ENCODE assay signal across 9 mouse cellular contexts in the genomic region with DNA sequence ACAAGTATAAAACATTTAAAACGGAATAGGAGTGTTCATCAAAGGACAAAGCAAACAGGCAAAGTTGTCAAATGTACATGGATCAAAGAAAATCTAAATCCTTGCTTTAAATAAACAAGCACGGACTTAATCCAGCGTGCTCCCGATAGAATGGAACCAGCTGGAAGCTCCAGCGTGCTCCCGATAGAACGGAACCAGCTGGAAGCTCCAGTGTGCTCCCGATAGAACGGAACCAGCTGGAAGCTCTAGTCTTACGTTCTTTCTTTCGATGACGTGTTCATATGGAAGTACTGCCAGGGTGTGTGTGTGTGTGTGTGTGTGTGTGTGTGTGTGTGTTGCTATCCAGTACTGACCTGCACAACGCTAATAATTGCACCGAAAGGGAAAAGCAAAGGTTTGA.
"Had no signal": no experiment of that assay in that cellular context is flagged by ENCODE, and none has a peak within 500 bp of the region (broad histone marks: within the 10 kb centered on the region; RNA-seq: fewer than 3 reads in every experiment).

No protein-coding gene starts in this region.

- H3K9ac ChIP-seq: hindbrain, embryonic 14.5 days; limb, embryonic 15.5 days; liver, embryonic 12.5 days; midbrain, embryonic 13.5 days had no signal

- DNase-seq: kidney, adult 11 months; kidney, adult 9 months; right cerebral cortex, postnatal 25 days; thymus, postnatal 36 days had no signal

- H3K4me2 ChIP-seq: hindbrain, embryonic 14.5 days; limb, embryonic 15.5 days; liver, embryonic 12.5 days; midbrain, embryonic 13.5 days had no signal

- H3K9me3 ChIP-seq: limb, embryonic 15.5 days; liver, embryonic 12.5 days; midbrain, embryonic 13.5 days had no signal

- H3K27me3 ChIP-seq: limb, embryonic 15.5 days; liver, embryonic 12.5 days; midbrain, embryonic 13.5 days had no signal

- H3K36me3 ChIP-seq: liver, embryonic 12.5 days had no signal

- H3K27ac ChIP-seq: hindbrain, embryonic 14.5 days; left cerebral cortex, adult 2 months; limb, embryonic 15.5 days; liver, embryonic 12.5 days; midbrain, embryonic 13.5 days had no signal

- H3K4me3 ChIP-seq: left cerebral cortex, adult 2 months; limb, embryonic 15.5 days; liver, embryonic 12.5 days; midbrain, embryonic 13.5 days had no signal

- ATAC-seq: liver, embryonic 12.5 days; midbrain, embryonic 13.5 days had no signal
